Mouse (Mus musculus) lung, adult 2 months (tissue): ENCODE data around the gene Il27ra.

Experiments
- CTCF ChIP-seq: fragments of 200-500 bp; IDR thresholded peaks from 2 replicates; pipeline ENCODE4 v1.5.1; 2011; ENCODE audit warnings: mild to moderate bottlenecking, low read length, control low read depth; ENCODE audit not compliant: insufficient read depth
- POLR2A ChIP-seq: fragments of 200-500 bp; IDR thresholded peaks from 2 replicates; pipeline ENCODE4 v1.6.1; 2011; ENCODE audit warnings: low read depth, mild to moderate bottlenecking, control low read depth, low read length, borderline replicate concordance; ENCODE audit errors: extremely low read depth

DNA sequence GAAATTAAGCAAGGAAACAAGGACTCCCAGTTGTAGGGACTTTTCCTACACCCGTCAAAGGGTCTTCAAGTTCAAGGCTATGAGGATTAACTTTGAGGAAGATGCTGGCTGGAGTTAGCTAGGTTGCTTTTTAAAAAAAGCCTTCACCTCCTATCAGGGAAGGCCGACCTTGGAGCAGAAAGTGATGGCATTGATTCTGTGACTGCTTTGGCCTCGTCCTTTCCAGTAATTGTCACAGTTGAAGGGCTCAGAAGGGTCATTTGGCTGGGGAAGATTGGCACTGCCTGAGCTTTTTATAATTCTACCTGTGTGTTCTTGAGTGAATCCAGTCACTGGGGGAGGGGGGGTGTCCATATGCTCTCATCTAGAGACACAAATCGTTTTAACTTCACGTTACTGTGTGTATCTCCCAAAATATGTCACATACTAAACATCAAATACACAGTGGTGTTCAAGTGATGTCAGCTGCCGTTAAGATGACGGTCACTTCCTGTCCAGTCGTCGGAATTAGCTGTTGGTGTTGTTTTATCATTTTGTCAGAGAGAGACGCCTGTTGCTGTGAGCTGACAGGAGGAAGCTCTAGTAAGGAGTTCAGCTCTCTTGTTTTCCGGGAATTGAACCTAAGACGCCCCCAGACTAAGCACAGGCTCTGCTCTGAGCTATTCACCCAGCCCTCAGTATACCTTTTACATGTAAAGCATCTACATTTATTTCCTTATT lies 26.1 kb upstream of the Il27ra start:
- TF ChIP-seq POLR2A, result no peak
- no peak for TF ChIP-seq CTCF
